Mouse (Mus musculus) intestine, embryonic 14.5 days (tissue): ENCODE data around the gene Tmem88b. TPM values are rescaled to one million over a fixed set of nuclear protein-coding genes. Genes with fewer than 3 reads are reported as not detected.

Source experiments
- ATAC-seq: fragments of 200-750 bp; cut with Nextera tagmentation; replicated peaks from 2 replicates; pipeline ENCODE4 v1.8.0; 2017; ENCODE audit warnings: low read depth, moderate number of reproducible peaks, moderate TSS enrichment, moderate library complexity; ENCODE audit not compliant: low FRiP score, low TSS enrichment
- DNase-seq: peaks from one replicate; pipeline ENCODE4 v3.0.0-alpha.2; 2018; ENCODE audit warnings: low spot score
- H3K27ac ChIP-seq: fragments of 300-500 bp; sonication (generic); 2 replicates; pipeline ENCODE4 v1.5.1; 2014; ENCODE audit warnings: low read depth, mild to moderate bottlenecking, control low read depth
- H3K27me3 ChIP-seq: fragments of 300-500 bp; sonication (generic); replicated peaks from 2 replicates; pipeline ENCODE4 v1.6.1; 2014; ENCODE audit warnings: low read length, control low read depth; ENCODE audit not compliant: control insufficient read depth, insufficient read depth
- H3K36me3 ChIP-seq: fragments of 300-500 bp; sonication (generic); 2 replicates; pipeline ENCODE4 v1.6.1; 2014; ENCODE audit warnings: low read length, control low read depth; ENCODE audit not compliant: control insufficient read depth, insufficient read depth
- H3K4me1 ChIP-seq: fragments of 300-500 bp; sonication (generic); replicated peaks from 2 replicates; pipeline ENCODE4 v1.6.1; 2014; ENCODE audit warnings: low read length, control low read depth, mixed read lengths; ENCODE audit not compliant: control insufficient read depth, insufficient read depth
- H3K4me2 ChIP-seq: fragments of 300-500 bp; sonication (generic); 2 replicates; pipeline ENCODE4 v1.6.1; 2014; ENCODE audit warnings: low read length
- H3K4me3 ChIP-seq: fragments of 300-500 bp; sonication (generic); 2 replicates; pipeline ENCODE4 v1.5.1; 2014; ENCODE audit warnings: low read depth, low read length, control low read depth, mixed read lengths
- H3K9ac ChIP-seq: fragments of 300-500 bp; sonication (generic); 2 replicates; pipeline ENCODE4 v1.6.1; 2014; ENCODE audit warnings: mild to moderate bottlenecking, low read length
- H3K9me3 ChIP-seq: fragments of 300-500 bp; sonication (generic); 2 replicates; pipeline ENCODE4 v1.6.1; 2016; ENCODE audit warnings: low read length, control low read depth; ENCODE audit not compliant: control insufficient read depth
- WGBS: fragments of 180-500 bp; shearing (Covaris S2); extraction: QIAGEN DNeasy Blood & Tissue Kit; methylation state at CpG from one replicate; pipeline ENCODE4 v1.1.7; 2014; 5-methylcytosine and 5-hydroxymethylcytosine counted together
- polyA plus RNA-seq: library from polyadenylated mRNA; unstranded; fragments of >200 nt; fragmentation: Nextera tagmentation; extraction: Ambion mirVana; gene quantifications from 2 replicates; pipeline ENCODE4 v1.2.1, GENCODE M21; 2014

The Tmem88b gene
- polyA plus RNA-seq, 1 experiment from 2014 or later, result 0.55 TPM

DNA sequence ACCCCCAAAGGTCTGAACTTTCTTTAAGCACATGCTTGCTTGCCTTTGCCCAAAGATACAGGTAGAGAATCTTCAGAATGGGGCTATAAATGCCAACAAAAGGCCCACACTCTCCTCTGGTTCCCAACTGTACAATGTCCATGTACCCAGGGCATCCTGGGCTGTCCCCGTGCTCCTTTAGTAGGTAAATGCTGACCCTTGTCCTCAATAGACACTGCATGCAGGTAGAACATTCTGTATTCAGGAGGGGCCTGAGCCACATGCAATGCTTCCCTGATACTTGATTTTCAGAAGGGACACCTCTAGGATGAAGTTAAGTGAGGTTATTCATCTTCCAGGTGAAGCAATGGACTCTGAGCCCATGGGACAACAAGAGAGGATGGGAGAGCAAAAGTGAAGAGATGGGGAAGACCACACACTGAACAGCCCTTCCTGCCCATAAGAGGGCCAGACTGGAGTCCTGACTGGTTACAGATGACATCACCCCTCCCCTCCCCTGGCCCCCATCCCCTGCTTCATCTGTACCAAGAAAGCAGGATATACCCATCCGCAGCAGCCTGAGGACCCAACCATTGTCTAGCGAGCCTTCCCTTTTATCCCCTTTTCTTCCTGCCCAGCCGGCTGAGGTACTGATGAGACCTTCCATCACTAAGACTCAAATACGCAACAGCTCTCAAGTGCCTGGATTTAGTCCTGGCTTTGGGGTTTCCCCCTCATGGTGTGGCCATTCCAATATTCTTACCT, 12.2 kb downstream of the Tmem88b start:
- peaks cover 20% of the 10 kb centered on the region for H3K4me1 ChIP-seq
- no peaks in the 10 kb centered on the region for H3K27me3 ChIP-seq
- no peak for DNase-seq
- no peak overlapping the region; the same call in 1 of the 2 replicates for H3K9ac ChIP-seq
- H3K9me3 ChIP-seq, result no peaks in the 10 kb centered on the region
- H3K27ac ChIP-seq, result no peak overlapping the region
- no peak for ATAC-seq
- peak overlapping the region; percentile 43 for H3K4me3 ChIP-seq
- H3K4me2 ChIP-seq, result peak overlapping the region; percentile 93
- WGBS, result 37% methylated on average over 5 of the region's 5 CpGs
- no peaks in the 10 kb centered on the region for H3K36me3 ChIP-seq

DNA sequence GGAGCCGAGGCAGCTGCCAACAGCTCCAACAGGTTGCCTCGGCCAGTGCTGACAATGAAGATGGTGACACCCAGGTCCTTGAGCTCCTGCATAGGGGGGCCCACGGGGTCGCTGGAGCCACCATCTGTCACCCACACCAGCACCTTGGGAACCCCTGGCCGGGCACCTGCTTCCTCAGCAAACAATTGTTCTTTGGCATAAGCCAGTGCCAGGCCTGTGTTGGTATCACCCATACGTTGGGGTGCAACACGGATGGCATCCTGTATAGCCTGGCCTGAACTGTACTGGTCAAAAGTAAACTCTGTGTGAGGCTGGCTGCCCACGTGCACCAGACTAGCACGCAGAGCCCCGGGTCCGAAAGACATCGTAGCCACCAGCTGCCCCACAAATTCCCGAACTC, 12.9 kb downstream of the Tmem88b start:
- DNase-seq, result no peak
- Histone ChIP-seq H3K36me3 (no peaks in the 10 kb centered on the region), H3K4me1 (peaks cover 20% of the 10 kb centered on the region), H3K9ac (no peak overlapping the region), H3K27me3 (no peaks in the 10 kb centered on the region), H3K27ac (no peak overlapping the region), H3K9me3 (no peaks in the 10 kb centered on the region), H3K4me3 (no peak overlapping the region), H3K4me2 (no peak overlapping the region)
- WGBS, result 86% methylated on average over 13 of the region's 13 CpGs
- ATAC-seq, result no peak

DNA sequence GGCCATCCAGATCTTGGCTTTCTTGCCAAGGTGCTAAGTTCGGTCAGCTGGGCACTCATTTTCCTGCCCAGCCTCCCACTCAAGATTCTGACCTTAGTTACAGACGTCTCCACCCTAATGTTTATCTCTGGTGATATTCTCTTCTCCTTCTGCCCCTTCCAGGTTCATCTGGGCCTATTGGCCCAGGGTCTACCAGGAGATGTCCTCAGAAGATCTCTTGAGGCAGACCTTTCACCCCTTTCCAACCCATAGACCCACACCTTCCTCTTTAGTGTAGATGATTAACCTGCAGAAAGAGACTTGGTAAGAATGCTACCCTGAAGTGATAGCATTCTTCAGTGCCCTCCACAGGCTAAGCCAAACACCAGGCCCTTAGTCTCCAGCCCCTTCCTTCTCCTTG, 14.0 kb downstream of the Tmem88b start:
- ATAC-seq (no peak), DNase-seq (no peak)
- no peaks in the 10 kb centered on the region for H3K9me3 ChIP-seq
- no peaks in the 10 kb centered on the region for H3K27me3 ChIP-seq
- no peaks in the 10 kb centered on the region for H3K36me3 ChIP-seq
- H3K4me3 ChIP-seq, result no peak overlapping the region
- peaks cover 20% of the 10 kb centered on the region for H3K4me1 ChIP-seq
- H3K4me2 ChIP-seq, result no peak overlapping the region
- H3K27ac ChIP-seq, result no peak overlapping the region
- 68% methylated on average over 2 of the region's 2 CpGs for WGBS
- H3K9ac ChIP-seq, result no peak overlapping the region

DNA sequence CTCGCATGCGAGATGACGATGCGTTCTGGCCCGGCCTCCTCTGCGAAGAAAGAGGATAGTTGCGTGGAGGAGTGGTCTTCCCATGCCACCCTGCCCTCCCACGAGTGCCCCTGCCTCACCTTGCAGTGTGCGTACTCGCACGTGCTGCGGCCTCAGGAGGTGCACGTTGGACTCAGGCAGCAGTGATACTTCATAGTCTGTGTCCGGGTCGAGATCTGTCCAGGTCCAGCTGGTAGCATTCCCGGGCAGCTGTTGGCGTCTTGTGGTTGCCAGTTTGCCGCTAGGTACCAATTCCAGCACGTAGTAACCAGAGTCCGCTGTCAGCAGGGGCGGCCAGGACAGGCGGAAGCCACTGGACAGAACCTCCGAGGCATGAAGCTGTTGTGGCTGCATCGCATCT, 15.0 kb downstream of the Tmem88b start:
- no peaks in the 10 kb centered on the region for H3K36me3 ChIP-seq
- DNase-seq, result no peak
- H3K9ac ChIP-seq, result peak overlapping the region; percentile 55
- no peaks in the 10 kb centered on the region for H3K9me3 ChIP-seq
- H3K4me3 ChIP-seq, result peak overlapping the region; percentile 55
- peak; percentile 5 for ATAC-seq
- H3K4me1 ChIP-seq, result peaks cover 20% of the 10 kb centered on the region
- no peak overlapping the region for H3K27ac ChIP-seq
- no peaks in the 10 kb centered on the region for H3K27me3 ChIP-seq
- 39% methylated on average over 24 of the region's 24 CpGs for WGBS
- H3K4me2 ChIP-seq, result peak overlapping the region; percentile 76

DNA sequence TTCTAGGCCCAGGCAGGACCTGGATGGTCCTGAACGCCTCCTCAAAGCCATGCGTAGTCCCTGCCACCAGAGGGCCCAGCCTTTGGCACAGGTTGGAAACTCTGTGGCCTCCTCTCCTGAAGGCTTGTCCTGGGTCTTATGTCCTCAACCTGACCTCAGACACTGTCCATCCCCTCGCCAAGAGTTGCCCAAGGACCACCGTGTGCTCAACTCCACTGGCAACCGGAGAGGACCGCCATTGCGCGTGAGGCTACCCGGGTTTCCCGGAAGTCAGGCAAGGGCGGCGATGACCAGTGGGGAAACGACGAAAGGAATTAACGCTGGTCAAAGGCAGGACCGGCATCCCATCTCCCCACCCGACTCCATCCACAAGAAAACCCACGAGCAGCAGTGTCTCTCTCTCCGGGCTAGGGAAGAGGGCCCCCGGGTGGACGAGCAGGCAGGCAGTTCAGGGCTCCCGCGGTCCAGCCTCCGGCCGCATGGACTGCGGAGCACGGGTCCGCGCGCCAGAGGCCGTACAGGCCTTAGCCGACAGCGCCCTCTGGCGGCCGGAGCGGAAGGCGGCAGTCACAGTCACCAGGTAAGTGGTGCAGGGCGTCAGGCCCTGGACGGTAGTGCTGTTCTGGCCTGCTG, 15.7 kb downstream of the Tmem88b start:
- Histone ChIP-seq H3K4me2 (peak overlapping the region; percentile 76), H3K4me1 (peaks cover 16% of the 10 kb centered on the region), H3K4me3 (peak overlapping the region; percentile 55), H3K36me3 (no peaks in the 10 kb centered on the region), H3K9ac (peak overlapping the region; percentile 55), H3K9me3 (no peaks in the 10 kb centered on the region), H3K27me3 (no peaks in the 10 kb centered on the region), H3K27ac (0 out of 2 replicates have a peak overlapping the region, but pooled peaks have one; percentile 16)
- 0% methylated on average over 39 of the region's 39 CpGs for WGBS
- peak; percentile 95 for DNase-seq
- peak; percentile 90 for ATAC-seq

DNA sequence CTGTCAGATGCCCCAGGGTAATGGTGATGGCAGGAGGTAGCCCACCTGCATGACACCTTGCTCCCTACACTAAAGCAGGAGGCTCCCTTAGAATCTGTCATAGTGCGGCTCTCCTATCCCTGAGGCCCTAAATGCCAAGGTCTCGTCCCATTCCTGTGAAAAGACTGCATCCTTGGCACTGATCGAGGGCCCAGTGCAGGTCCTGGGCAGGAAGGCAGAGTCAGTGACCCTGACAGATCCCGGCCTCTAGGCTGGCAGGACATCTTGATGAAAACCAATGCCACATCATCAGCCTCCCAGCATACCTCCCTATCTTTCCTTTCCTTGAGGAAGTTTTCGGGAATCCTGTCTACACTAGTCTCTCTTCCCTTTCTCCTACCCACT, 16.2 kb downstream of the Tmem88b start:
- Histone ChIP-seq H3K4me1 (peaks cover 15% of the 10 kb centered on the region; the same call in 1 of the 2 replicates), H3K4me3 (peak overlapping the region; percentile 55), H3K36me3 (no peaks in the 10 kb centered on the region), H3K4me2 (peak overlapping the region; percentile 76), H3K27me3 (no peaks in the 10 kb centered on the region), H3K27ac (0 out of 2 replicates have a peak overlapping the region, but pooled peaks have one; percentile 16), H3K9ac (peak overlapping the region; percentile 55), H3K9me3 (no peaks in the 10 kb centered on the region)
- ATAC-seq (peak; percentile 0; the same call in 1 of the 2 replicates), DNase-seq (peak; percentile 67)
- 75% methylated on average over 5 of the region's 5 CpGs for WGBS

DNA sequence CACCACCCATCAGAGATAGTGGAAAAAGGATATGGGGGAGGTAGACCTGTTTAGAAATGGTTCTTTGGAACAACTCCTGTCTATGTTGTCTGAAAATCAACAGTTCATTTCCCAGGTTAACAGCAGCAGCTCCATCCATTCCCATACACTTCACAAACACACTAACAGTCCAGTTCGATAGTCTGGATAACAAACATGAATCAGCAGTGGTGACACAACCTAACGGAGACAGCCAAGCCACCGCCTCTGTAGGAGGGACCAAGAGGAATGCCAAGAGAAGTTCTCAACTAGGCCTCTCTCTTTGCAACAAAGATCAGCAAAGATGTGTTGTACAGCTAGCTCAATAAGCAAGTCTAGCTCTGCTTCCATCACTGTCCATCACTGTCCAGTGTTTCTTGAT, 23.3 kb downstream of the Tmem88b start:
- 88% methylated on average over 3 of the region's 3 CpGs for whole genome bisulfite sequencing
- H3K4me2 ChIP-seq, result no peak overlapping the region
- H3K9me3 ChIP-seq, result no peaks in the 10 kb centered on the region

DNA sequence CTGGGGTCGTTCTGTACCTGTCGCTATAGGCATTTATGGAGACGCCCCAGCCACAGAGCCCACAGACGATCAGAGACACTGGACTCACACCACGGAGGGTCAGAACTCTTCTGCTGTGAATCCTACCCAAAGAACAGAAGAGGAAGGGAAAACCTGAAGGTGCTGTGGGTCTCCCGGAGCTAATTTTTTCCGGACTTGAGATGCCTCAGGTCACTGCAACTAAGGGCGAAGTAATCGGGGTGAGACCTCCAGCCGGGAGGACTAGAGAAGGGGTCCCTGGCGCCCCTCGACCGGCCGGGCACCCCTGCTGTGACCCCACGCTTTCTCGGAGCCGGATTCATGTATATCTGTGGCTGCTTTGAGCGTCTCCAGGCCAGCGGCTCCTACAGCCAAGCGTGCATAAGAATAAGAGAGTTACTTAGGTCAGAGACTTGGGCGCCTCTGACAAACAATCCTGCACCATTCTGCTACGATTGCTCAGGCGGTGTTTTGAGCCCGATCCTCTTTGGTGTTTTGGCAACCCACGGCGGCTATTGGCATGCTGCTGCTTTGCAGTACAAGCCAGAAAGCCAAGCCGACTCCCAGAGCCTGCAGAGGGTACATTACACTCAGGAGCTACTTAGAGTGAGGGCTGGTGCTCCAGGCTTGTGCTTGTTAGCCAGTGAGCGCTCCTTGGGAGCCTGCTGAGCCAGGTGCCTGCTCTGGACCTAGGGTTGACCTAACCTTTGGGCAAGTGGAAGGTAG, 24.1 kb downstream of the Tmem88b start:
- WGBS, result 2% methylated on average over 28 of the region's 28 CpGs

More for the DNA sequence above, 23.3 kb downstream of the Tmem88b start:
- no peaks in the 10 kb centered on the region for H3K27me3 ChIP-seq
- DNase-seq, result no peak
- ATAC-seq, result no peak
- H3K9ac ChIP-seq, result no peak overlapping the region
- peaks cover 13% of the 10 kb centered on the region; the same call in 1 of the 2 replicates for H3K4me1 ChIP-seq
- H3K4me3 ChIP-seq, result no peak overlapping the region
- H3K27ac ChIP-seq, result no peak overlapping the region
- peaks cover 3% of the 10 kb centered on the region for H3K36me3 ChIP-seq

More for the DNA sequence above, 24.1 kb downstream of the Tmem88b start:
- Histone ChIP-seq H3K27ac (no peak overlapping the region; the same call in 1 of the 2 replicates), H3K4me1 (peaks cover 13% of the 10 kb centered on the region; the same call in 1 of the 2 replicates), H3K36me3 (peaks cover 11% of the 10 kb centered on the region), H3K4me3 (peak overlapping the region; percentile 89), H3K9me3 (no peaks in the 10 kb centered on the region), H3K4me2 (peak overlapping the region; percentile 94), H3K27me3 (no peaks in the 10 kb centered on the region), H3K9ac (peak overlapping the region; percentile 73)
- DNase-seq (peak; percentile 69), ATAC-seq (0 out of 2 replicates have a peak, but pooled peaks have one; percentile 9)
